In genomic region chr5:108565381-108565780, GRCm38 (mm10) we compare ENCODE assay signal across 28 mouse cellular contexts. TPM values are rescaled to one million over a fixed set of nuclear protein-coding genes. Genes with fewer than 3 reads are reported as not detected.
"Had no signal": no experiment of that assay in that cellular context is flagged by ENCODE, and none has a peak within 500 bp of the region (broad histone marks: within the 10 kb centered on the region; RNA-seq: fewer than 3 reads in every experiment).

No protein-coding gene starts in this region.

- H3K27me3 ChIP-seq: heart, embryonic 13.5 days; heart, embryonic 15.5 days; hindbrain, embryonic 13.5 days; hindbrain, embryonic 15.5 days; kidney, embryonic 15.5 days; limb, embryonic 13.5 days; limb, embryonic 15.5 days; liver, embryonic 12.5 days had no signal

- H3K4me3 ChIP-seq: gastrocnemius, adult 2 months; heart, embryonic 13.5 days; heart, embryonic 15.5 days; hindbrain, embryonic 13.5 days; hindbrain, embryonic 15.5 days; kidney, embryonic 15.5 days; limb, embryonic 13.5 days; limb, embryonic 15.5 days; liver, embryonic 12.5 days had no signal

- DNase-seq: gastrocnemius, adult 2 months; gastrocnemius, postnatal 10 days; gastrocnemius, postnatal 25 days; heart, adult 18-20 months; heart, postnatal 14 days; heart, postnatal 36 days; kidney, adult 11 months; kidney, adult 8-10 months; kidney, postnatal 14 days; kidney, postnatal 36 days; layer of hippocampus, adult 9-11 months; layer of hippocampus, postnatal 36 days; left cerebral cortex, postnatal 4 days had no signal

- H3K9ac ChIP-seq: heart, embryonic 13.5 days; heart, embryonic 15.5 days; hindbrain, embryonic 13.5 days; hindbrain, embryonic 15.5 days; kidney, embryonic 15.5 days; limb, embryonic 13.5 days; limb, embryonic 15.5 days; liver, embryonic 12.5 days; liver, embryonic 14.5 days had no signal

- H3K9me3 ChIP-seq: heart, embryonic 13.5 days; heart, embryonic 15.5 days; hindbrain, embryonic 13.5 days; hindbrain, embryonic 15.5 days; kidney, embryonic 15.5 days; limb, embryonic 13.5 days; limb, embryonic 15.5 days; liver, embryonic 12.5 days had no signal

- ATAC-seq: hindbrain, postnatal 0 days; intestine, embryonic 16.5 days; liver, embryonic 12.5 days had no signal

- H3K4me1 ChIP-seq: heart, embryonic 13.5 days; heart, embryonic 15.5 days; hindbrain, embryonic 13.5 days; hindbrain, embryonic 15.5 days; kidney, embryonic 15.5 days; limb, embryonic 13.5 days; limb, embryonic 15.5 days; liver, embryonic 12.5 days had no signal

- H3K4me2 ChIP-seq: heart, embryonic 11.5 days; heart, embryonic 13.5 days; heart, embryonic 15.5 days; hindbrain, embryonic 13.5 days; hindbrain, embryonic 15.5 days; kidney, embryonic 15.5 days; limb, embryonic 13.5 days; limb, embryonic 15.5 days; liver, embryonic 12.5 days had no signal

- H3K27ac ChIP-seq: gastrocnemius, adult 2 months; heart, embryonic 13.5 days; heart, embryonic 15.5 days; hindbrain, embryonic 13.5 days; hindbrain, embryonic 15.5 days; hindbrain, postnatal 0 days; kidney, embryonic 15.5 days; kidney, postnatal 0 days; limb, embryonic 13.5 days; limb, embryonic 15.5 days; liver, embryonic 12.5 days; liver, embryonic 14.5 days had no signal

RNA-seq across cellular contexts. Expression of gene Cplx1, which starts 15.6 kb away (rescaled TPM):
- total RNA-seq: gastrocnemius, adult 2 months; gastrocnemius, postnatal 25 days; hematopoietic stem cell, adult 5-6 weeks; liver, adult 2 months had no signal
- polyA plus RNA-seq: liver, adult 2 months; liver, embryonic 14.5 days had no signal
